Mouse (Mus musculus) ovary, postnatal 14 days (tissue): Measurements from ENCODE around the gene Cfd.
A peak's percentile ranks its signal among the peaks of the same experiment; 100 is the strongest.

Source experiments
- DNase-seq: peaks from one replicate; pipeline ENCODE4 v3.0.0; 2022; ENCODE audit warnings: low spot score

The Cfd gene

DNA sequence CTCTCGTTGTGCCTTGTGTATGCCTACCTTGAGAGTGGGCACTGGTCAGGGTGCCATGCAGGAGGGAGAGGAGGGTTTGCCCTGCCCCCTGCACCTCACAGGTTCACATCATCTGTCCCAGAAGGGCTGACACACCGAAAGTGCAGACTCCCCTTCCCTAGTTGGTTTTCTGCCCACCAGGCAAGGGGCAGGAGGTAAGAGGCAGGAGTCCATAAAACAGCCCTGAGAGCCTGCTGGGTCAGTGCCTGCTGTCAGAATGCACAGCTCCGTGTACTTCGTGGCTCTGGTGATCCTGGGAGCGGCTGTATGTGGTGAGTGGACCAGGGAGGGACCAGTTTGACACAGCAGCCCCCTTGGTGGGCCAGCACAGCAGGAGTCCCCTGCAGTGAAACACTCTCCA, at the start of gene Cfd:
Cfd (plus strand) TSS at position 184 of the 400 bp plus-strand sequence.
- DNase-seq, result no peak

DNA sequence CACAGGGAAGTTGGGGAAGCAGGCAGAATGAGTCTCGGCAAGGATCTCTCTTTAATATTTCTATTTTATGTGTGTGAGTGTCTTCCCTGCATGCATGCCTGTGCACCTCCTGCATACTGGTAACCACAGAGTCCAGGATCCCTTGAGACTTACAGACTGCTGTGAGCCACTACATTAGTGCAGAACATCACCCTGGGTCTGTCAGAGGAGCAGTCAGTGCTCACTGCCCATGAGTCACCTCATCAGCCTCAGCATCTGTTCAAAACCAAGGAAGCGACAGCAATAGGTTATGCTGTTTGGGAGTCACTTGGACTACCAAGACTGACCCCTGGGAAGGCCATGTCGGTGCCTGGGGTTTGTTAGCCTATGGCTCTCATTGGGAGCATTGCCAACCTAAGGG, 48.3 kb upstream of the Cfd start:
- no peak for DNase-seq

- no peak for DNase-seq
Measured at GRCm38 (mm10) chr10:79843476-79843875, 47.2 kb upstream of the Cfd start.

GRCm38 (mm10) chr10:79846553-79846952, 44.1 kb upstream of the Cfd start:
- no peak for DNase-seq

DNA sequence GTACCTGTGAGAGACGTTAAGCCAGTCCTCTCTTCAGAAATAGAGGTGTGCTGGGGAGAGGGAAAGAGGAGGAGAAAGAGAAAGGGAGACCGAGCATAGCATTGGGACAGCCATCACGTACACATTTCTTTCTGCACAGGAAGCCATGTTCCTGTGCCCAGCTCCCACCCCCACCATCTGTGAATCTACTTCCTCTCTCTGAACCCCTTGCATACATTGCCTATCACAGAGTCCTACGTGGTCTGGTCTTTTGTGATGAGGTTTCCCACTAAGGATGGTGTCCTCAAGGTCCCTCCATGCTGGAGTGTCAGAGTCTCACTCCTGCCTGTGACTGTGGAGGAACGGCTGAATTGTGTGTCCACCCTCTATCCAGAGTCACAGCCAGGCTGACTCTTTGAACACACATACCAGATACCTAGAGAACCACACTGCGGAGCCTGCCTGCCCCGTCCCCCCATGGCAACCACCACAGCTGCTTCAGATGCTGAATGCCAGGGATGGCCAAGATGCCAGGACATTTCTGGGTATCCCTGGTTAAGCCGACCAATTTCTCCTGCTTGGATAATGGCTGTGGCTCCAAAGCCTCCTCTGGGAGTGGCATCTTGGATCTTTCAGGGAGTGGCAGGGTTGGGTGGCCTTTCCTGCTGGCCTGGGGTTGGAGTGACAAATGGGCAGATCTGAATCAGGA, 40.6 kb upstream of the Cfd start:
- no peak for DNase-seq

DNA sequence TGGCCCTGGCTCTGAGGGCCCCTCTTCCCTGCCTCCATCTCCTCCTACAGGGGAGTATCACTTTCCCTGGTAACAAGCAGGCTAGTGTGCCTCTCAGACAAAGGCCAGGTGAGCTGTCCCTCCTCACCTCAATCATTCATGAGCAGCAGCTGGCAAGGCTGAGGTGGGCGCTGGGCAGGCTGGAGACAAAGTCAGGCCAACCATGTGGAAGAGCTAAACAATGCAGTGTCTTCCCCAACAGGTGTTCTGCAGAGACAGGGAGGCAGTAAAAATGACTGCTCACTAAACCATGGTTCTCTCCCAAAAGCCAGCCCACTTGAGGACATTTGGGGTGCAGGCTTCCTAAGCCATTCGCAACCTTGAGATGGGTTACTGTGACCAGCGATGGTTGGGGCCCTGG, 39.0 kb upstream of the Cfd start:
- no peak for DNase-seq

- DNase-seq, result no peak
Measured at GRCm38 (mm10) chr10:79852107-79852789, 38.4 kb upstream of the Cfd start.

DNA sequence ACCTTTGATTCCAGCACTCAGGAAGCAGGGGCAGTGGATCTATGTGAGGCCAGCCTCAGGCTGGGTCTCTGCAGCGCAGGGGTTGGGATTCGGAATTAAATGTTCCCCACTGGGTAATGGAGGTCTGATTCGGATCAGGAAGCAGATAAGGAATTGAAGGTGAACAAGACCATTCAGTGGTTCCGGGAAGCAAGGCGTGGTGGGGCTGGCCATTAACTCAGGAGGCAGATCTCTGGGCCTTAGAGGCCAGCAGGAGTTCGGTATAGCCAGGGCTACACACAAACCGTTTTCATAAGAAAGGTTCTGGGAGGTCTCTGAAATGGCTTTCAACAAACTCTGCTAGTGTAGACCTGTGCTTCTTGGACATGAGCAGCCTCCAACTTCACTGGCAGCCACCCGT, 37.8 kb upstream of the Cfd start:
- no peak for DNase-seq

- DNase-seq, result peak; percentile 99
Measured at GRCm38 (mm10) chr10:79853392-79853791, 37.3 kb upstream of the Cfd start.

DNA sequence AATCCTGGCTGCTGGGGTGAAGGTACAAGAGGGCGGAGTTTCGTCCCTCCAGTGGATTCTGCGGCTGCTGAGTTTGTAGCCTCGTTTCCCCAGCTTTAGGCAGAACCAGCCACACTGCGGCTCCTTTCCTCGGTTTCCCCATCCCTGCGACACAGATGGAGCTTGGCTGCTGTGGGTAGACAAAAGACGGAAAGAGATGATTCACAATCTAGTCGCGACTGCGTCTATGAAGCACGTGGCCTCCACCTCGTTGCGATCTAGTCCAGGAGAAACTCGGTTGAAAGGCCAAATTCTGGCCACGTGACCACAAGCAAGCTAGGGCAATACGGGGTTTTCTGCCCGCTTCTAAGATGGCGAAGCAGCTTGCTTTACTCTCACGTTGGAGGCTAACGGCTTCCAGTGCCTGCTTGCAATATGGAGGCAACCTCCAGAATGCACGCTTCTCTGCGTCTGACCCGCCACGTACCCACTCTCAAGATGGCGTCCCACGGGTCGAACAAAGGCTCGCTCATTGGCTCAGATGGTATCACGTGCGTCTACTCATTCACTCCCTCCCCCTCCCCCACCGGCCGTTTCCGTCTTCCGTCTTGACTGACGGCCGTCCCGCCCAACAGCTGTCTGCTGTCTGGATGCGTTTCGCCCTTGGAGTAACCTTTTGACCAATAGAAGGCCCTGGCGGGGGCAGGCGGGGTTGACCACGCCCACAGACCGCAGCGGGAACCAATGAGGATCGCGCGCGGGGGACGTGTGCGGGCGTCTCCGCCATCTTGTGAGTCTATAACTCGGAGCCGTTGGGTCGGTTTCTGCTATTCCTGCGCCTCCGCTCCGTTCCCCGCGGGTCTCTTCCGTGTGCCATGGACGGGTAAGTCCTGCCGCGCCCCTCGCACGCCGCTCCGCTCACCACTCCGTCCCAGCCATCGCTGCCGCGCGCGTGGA, 36.5 kb upstream of the Cfd start, which contains the start of gene Ptbp1:
Ptbp1 (plus strand) TSS at position 568 of the 936 bp plus-strand sequence.
- DNase-seq, result peak; percentile 97

GRCm38 (mm10) chr10:79854801-79855541, 35.7 kb upstream of the Cfd start:
- DNase-seq, result no peak

DNA sequence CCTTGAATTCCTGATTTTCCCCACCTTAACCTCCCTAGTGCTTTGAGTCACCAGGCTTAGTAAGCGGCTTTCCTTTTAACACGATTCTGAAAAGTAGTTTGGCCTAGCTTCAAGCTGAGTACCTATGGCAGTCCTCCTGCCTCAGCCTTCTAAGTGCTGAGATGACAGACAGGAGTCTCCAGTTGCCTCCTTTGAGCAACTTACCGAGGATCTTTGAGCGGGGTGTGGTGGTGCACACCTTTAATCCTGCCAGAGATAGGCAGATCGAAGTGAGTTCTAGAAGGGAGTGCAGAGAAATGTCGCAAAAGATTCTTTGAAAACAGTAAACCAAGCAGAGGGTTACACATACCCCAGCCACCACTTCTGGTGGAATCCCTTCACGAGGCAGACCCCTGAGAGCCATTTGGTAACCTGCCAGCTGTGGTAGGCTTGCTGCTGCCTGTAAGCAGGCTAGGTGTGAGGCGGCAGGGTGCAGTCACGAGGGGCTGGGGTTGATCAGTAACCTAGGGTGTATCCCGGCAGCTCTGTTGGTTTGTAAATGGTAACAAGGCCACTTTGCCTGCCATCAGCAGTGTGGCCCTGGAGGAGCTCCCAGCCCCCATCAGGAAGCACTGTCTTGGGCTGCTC, 35.0 kb upstream of the Cfd start:
- DNase-seq, result no peak

DNA sequence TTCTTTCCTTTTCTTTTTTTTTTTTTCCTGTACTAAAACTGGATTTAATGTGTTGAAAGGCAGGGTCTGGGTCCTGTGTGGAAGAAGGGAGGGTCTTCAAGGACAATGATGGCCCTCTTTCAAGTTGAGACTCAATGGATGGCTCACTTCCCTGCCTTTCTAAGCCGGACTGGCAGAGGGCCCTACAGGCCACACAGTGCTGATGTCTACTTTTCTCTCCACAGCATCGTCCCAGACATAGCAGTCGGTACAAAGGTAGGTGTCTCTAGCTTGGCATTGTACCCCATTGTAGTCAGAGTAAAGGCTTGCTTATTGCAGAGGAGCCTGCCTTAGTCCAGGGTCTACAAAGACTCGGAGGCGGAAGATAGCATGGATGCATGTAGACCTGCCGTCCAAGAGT, 34.4 kb upstream of the Cfd start:
- no peak for DNase-seq

GRCm38 (mm10) chr10:79856704-79857451, 33.8 kb upstream of the Cfd start:
- DNase-seq, result no peak

GRCm38 (mm10) chr10:79857452-79857811, 33.2 kb upstream of the Cfd start:
- no peak for DNase-seq

DNA sequence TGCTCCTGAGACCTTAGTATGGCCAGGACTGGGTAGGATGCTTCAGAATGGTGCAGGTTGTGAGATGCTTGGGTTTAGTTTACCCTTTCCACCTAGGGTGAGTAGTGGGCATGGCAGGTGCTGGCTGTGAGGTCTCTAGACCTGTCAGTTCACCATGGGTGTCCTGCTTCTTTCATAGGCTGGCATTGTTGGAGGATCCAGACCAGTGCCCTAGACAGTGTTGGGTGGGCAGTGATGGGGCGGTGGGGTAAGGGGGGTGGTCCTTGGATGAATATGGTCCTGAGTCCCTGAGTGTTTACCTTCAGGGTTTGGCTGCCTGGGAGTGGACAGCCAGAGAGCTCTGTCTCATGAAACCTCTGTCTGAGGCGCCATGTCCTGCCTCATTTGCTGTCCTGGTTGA, 32.8 kb upstream of the Cfd start:
- no peak for DNase-seq

DNA sequence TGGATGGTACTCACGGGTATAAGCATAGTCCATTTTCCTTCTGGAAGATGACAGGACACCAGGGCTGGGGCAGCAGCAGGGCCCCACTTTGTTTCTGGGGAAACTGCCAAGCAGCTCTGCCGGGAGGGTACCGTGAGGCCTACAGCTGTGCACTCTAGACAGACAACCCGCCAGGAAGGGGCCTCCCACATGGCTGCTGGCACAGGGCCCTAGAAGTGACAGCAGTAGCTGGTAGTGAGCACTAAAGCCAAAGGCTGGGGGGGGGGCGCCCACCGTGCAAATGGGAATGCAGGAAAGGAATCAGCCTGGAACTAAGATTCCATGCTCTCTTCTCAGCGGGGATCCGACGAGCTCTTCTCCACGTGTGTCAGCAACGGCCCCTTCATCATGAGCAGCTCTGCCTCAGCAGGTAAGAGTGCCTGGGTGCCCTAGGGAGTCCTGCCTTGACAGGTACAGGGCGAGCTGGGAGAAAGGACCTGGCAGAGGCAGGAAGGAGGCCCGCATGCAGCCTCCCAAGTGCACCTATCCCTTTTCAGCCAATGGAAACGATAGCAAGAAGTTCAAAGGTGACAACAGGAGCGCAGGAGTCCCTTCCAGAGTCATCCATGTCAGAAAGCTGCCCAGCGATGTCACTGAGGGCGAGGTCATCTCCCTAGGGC, 32.1 kb upstream of the Cfd start:
- DNase-seq, result no peak

GRCm38 (mm10) chr10:79859116-79859515, 31.5 kb upstream of the Cfd start:
- no peak for DNase-seq

- DNase-seq, result no peak
Measured at GRCm38 (mm10) chr10:79860079-79860911, 30.4 kb upstream of the Cfd start.
